Mouse (Mus musculus) cerebellum, adult 2 months (tissue): Measurements from ENCODE around the gene Gnl2. TPM values are rescaled to one million over a fixed set of nuclear protein-coding genes. Genes with fewer than 3 reads are reported as not detected.

ENCODE experiments used
- DNase-seq, 2 experiments: peaks; one replicate each; pipeline ENCODE4 v3.0.0; 2021
- H3K27ac ChIP-seq: fragments of 200-500 bp; 2 replicates; pipeline ENCODE4 v1.5.1; 2012; ENCODE audit warnings: low read length, control low read depth, inconsistent platforms; ENCODE audit not compliant: insufficient read depth
- H3K27me3 ChIP-seq: fragments of 200-500 bp; 2 replicates; pipeline ENCODE4 v1.6.1; 2012; ENCODE audit warnings: inconsistent platforms, mild to moderate bottlenecking, low read length, moderate library complexity; ENCODE audit not compliant: control insufficient read depth, insufficient read depth
- H3K4me1 ChIP-seq: fragments of 200-500 bp; 2 replicates; pipeline ENCODE4 v1.6.1; 2011; ENCODE audit warnings: low read length; ENCODE audit not compliant: control insufficient read depth, insufficient read depth
- H3K4me3 ChIP-seq: fragments of 200-500 bp; replicated peaks from 2 replicates; pipeline ENCODE3; 2011; ENCODE audit warnings: mild to moderate bottlenecking, low read depth, low read length, control low read depth; ENCODE audit not compliant: insufficient read depth
- CTCF ChIP-seq: fragments of 200-500 bp; IDR thresholded peaks from 2 replicates; pipeline ENCODE4 v1.5.1; 2011; ENCODE audit warnings: low read depth, mild to moderate bottlenecking, control low read depth, low read length, moderate library complexity, borderline replicate concordance; ENCODE audit not compliant: insufficient read depth
- POLR2A ChIP-seq: fragments of 200-500 bp; IDR thresholded peaks from 2 replicates; pipeline ENCODE4 v1.6.1; 2011; ENCODE audit warnings: low read length, control low read depth, borderline replicate concordance; ENCODE audit not compliant: insufficient read depth
- WGBS: fragments of 180-500 bp; shearing (Covaris S2); methylation state at CpG from one replicate; pipeline ENCODE4 v1.1.7; 2018; 5-methylcytosine and 5-hydroxymethylcytosine counted together
- polyA plus RNA-seq: library from polyadenylated mRNA; depleted of rRNA; stranded (reverse); fragments of >200 nt; gene quantifications from 2 replicates; pipeline ENCODE4 v1.2.3, GENCODE M21; 2012

Gene Gnl2
- polyA plus RNA-seq, 1 experiment: 85.4 TPM

- Histone ChIP-seq H3K4me1 (no peaks in the 10 kb centered on the region), H3K4me3 (no peak overlapping the region), H3K27me3 (no peaks in the 10 kb centered on the region; the same call in 1 of the 2 replicates), H3K27ac (no peak overlapping the region)
- no peak for TF ChIP-seq POLR2A
- TF ChIP-seq CTCF: no peak
- 50% methylated on average over 5 of the region's 5 CpGs for WGBS
- DNase-seq: no peak
These were observed 38.2 kb upstream of the Gnl2 start for GRCm38 (mm10) chr4:124978201-124978600.

DNA sequence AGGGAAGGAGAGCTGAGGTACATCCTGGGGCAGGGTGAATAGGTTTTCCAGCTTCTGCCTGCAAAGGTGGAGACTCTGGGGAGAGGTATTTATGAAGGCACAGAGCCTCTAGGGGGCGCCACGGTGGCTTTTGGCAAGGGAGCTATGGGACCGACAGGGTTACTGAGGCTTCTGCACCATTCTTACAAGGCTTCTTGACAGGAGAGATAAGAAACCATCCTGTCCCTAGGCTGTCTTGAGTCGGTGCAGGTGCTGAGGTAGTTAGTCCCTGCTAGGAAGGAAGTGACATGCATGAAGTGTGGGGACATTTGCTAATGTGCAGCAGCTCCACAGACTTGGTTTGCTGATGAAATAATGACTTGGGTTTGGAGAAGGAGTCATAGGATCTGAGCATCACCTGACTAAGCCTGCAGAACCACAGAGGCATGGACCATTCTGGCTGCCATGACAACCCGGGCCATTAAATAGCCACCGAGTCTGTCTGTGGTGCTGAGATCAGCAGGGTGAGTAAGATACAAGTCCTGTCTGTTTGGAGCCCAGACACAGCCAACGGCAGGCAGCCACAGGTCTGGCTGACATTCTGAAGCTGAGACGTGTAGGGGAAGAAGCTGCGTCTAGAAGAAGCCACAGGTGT lies 32.4 kb upstream of the Gnl2 start:
- 11% methylated on average over 9 of the region's 9 CpGs for WGBS
- Histone ChIP-seq H3K27ac (no peak overlapping the region), H3K4me3 (no peak overlapping the region), H3K27me3 (peaks cover 7% of the 10 kb centered on the region; the same call in 1 of the 2 replicates), H3K4me1 (peaks cover 4% of the 10 kb centered on the region; the same call in 1 of the 2 replicates)
- TF ChIP-seq CTCF (no peak; the same call in 1 of the 2 replicates), POLR2A (no peak)
- no peak for DNase-seq

DNA sequence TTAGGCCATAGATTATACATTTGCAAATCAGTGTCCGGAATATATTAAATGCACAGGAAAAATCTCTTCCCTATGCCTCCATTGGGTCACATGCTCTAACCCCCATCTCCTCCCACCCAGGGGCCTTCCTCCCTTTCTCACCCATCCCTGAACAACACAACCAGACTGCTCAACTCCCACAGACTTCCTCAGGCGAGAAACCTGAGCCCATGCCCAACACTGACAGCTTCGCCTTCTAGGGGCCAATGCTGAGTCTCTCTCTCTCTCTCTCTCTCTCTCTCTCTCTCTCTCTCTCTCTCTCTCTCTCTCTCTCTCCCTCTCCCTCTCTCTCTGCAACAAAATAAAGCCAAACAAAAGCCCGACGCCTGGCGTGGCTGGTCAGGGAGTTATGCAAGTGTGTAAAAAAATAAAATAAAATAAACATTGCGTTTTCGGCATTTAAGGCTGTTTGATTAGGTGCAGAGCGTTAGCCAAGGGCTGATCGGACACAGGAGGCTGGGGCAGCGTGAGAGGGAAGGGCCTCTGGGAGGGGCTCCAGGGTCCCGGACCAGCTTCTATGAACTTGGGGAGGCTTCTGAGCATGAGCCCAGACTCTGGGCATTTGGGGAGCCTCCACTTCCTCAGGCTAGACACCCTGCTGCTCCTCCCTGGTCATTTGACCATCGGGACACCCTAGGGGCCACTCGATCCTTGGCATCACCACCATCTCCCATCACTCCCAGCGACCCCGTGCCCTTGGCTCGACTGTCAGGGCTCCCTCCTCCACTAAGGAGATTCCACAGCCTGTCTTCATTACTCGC lies 31.3 kb upstream of the Gnl2 start:
- H3K27me3 ChIP-seq: peaks cover 10% of the 10 kb centered on the region; the same call in 1 of the 2 replicates
- WGBS: 14% methylated on average over 18 of the region's 18 CpGs
- peaks cover 4% of the 10 kb centered on the region; the same call in 1 of the 2 replicates for H3K4me1 ChIP-seq
- H3K4me3 ChIP-seq: no peak overlapping the region
- DNase-seq: no peak
- no peak overlapping the region for H3K27ac ChIP-seq
- TF ChIP-seq POLR2A (no peak), CTCF (no peak)

- TF ChIP-seq POLR2A: no peak
- WGBS: 2% methylated on average over 62 of the region's 62 CpGs
- H3K27ac ChIP-seq: no peak within 1 kb of the TSS
- H3K27me3 ChIP-seq: peaks cover 10% of the 10 kb centered on the region; the same call in 1 of the 2 replicates
- no peak for DNase-seq
- peaks cover 4% of the 10 kb centered on the region; the same call in 1 of the 2 replicates for H3K4me1 ChIP-seq
- no peak within 1 kb of the TSS for H3K4me3 ChIP-seq
These were observed 30.4 kb upstream of the Gnl2 start, which contains the start of gene Rspo1 for GRCm38 (mm10) chr4:124985671-124986602. Gene Rspo1 (plus strand): TSS chr4:124986430.

GRCm38 (mm10) chr4:124986739-124987710 lies 29.4 kb upstream of the Gnl2 start:
- H3K27ac ChIP-seq: no peak overlapping the region
- H3K4me1 ChIP-seq: peaks cover 4% of the 10 kb centered on the region; the same call in 1 of the 2 replicates
- no peak overlapping the region for H3K4me3 ChIP-seq
- no peak for TF ChIP-seq POLR2A
- TF ChIP-seq CTCF: no peak
- DNase-seq: no peak
- 3% methylated on average over 50 of the region's 51 CpGs for whole genome bisulfite sequencing
- H3K27me3 ChIP-seq: peaks cover 10% of the 10 kb centered on the region; the same call in 1 of the 2 replicates

DNA sequence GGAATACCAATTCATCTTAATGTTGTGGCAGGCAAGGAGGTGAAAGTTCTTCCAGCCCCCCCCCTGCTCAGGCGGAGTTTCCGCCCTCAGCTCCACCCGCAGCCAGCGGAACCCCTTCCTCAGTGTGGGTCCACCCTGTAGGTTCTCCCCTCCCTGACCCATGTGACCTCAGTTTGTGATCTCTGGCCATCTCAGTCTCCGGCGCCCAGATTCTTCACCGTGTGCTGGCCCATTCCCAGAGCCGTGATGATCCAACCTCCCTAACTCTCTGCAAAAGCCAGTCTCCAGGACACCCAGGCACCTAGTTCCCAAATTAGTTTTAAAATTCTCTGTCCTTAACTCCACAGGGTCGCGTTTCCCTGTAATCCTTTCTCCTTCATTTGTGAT lies 28.7 kb upstream of the Gnl2 start:
- Histone ChIP-seq H3K27me3 (peaks cover 10% of the 10 kb centered on the region; the same call in 1 of the 2 replicates), H3K4me3 (no peak overlapping the region), H3K4me1 (peaks cover 4% of the 10 kb centered on the region; the same call in 1 of the 2 replicates), H3K27ac (no peak overlapping the region)
- WGBS: 10% methylated on average over 10 of the region's 10 CpGs
- no peak for DNase-seq
- TF ChIP-seq CTCF: no peak
- TF ChIP-seq POLR2A: no peak
